Mouse (Mus musculus) megakaryocyte, embryonic 14.5 days (primary cell): ENCODE data around the gene Pigc.

ENCODE experiments used
- FLI1 ChIP-seq: IDR thresholded peaks from 2 replicates; pipeline ENCODE4 v1.6.1; 2012; ENCODE audit warnings: low read length, inconsistent platforms, mixed read lengths
- GATA1 ChIP-seq: IDR thresholded peaks from 3 replicates; pipeline ENCODE4 v1.6.1; 2012; ENCODE audit warnings: mixed read lengths, low read length, inconsistent platforms, borderline replicate concordance

GRCm38 (mm10) chr1:161951009-161951779 lies 17.8 kb upstream of the Pigc start:
- no peak for TF ChIP-seq GATA1
- TF ChIP-seq FLI1, result no peak
